Mouse (Mus musculus) midbrain, embryonic 14.5 days (tissue): Measurements from ENCODE around the gene Adgrg6. TPM values are rescaled to one million over a fixed set of nuclear protein-coding genes. Genes with fewer than 3 reads are reported as not detected.

ENCODE experiments used
- ATAC-seq: fragments of 200-750 bp; cut with Nextera tagmentation; 2 replicates; pipeline ENCODE4 v1.8.0; 2017; ENCODE audit warnings: moderate number of reproducible peaks, moderate library complexity; ENCODE audit not compliant: low FRiP score, low TSS enrichment
- DNase-seq: peaks from one replicate; pipeline ENCODE4 v3.0.0-alpha.2; 2015
- H3K27ac ChIP-seq: fragments of 300-500 bp; sonication (generic); replicated peaks from 2 replicates; pipeline ENCODE4 v1.5.1; 2014; ENCODE audit warnings: mild to moderate bottlenecking, low read depth, low read length, moderate library complexity
- H3K27me3 ChIP-seq: fragments of 300-500 bp; sonication (generic); 2 replicates; pipeline ENCODE4 v1.6.1; 2014; ENCODE audit warnings: low read length, control low read depth, mixed read lengths; ENCODE audit not compliant: control insufficient read depth, insufficient read depth
- H3K36me3 ChIP-seq: fragments of 300-500 bp; sonication (generic); 2 replicates; pipeline ENCODE4 v1.6.1; 2014; ENCODE audit warnings: low read length, control low read depth; ENCODE audit not compliant: control insufficient read depth, insufficient read depth
- H3K4me1 ChIP-seq: fragments of 300-500 bp; sonication (generic); 2 replicates; pipeline ENCODE4 v1.6.1; 2014; ENCODE audit warnings: mild to moderate bottlenecking, antibody characterized with exemption, low read length, control low read depth; ENCODE audit not compliant: control insufficient read depth, insufficient read depth
- H3K4me2 ChIP-seq: fragments of 300-500 bp; sonication (generic); 2 replicates; pipeline ENCODE4 v1.6.1; 2014; ENCODE audit warnings: mild to moderate bottlenecking, low read length, moderate library complexity
- H3K4me3 ChIP-seq: fragments of 300-500 bp; sonication (generic); replicated peaks from 2 replicates; pipeline ENCODE4 v1.5.1; 2014; ENCODE audit warnings: low read depth, low read length
- H3K9ac ChIP-seq: fragments of 300-500 bp; sonication (generic); replicated peaks from 2 replicates; pipeline ENCODE4 v1.6.1; 2014; ENCODE audit warnings: mild to moderate bottlenecking, low read length, moderate library complexity
- H3K9me3 ChIP-seq: fragments of 300-500 bp; sonication (generic); 2 replicates; pipeline ENCODE4 v1.6.1; 2016; ENCODE audit warnings: low read length, control low read depth, mixed read lengths; ENCODE audit not compliant: control insufficient read depth
- WGBS: fragments of 180-500 bp; shearing (Covaris S2); extraction: QIAGEN DNeasy Blood & Tissue Kit; methylation state at CpG from one replicate; pipeline ENCODE4 v1.1.7; 2014; 5-methylcytosine and 5-hydroxymethylcytosine counted together
- polyA plus RNA-seq: library from polyadenylated mRNA; unstranded; fragments of >200 nt; fragmentation: Nextera tagmentation; extraction: Ambion mirVana; gene quantifications from 2 replicates; pipeline ENCODE4 v1.2.1, GENCODE M21; 2014

The Adgrg6 gene
- polyA plus RNA-seq, 1 experiment from 2014 or later = 2.0 TPM

DNA sequence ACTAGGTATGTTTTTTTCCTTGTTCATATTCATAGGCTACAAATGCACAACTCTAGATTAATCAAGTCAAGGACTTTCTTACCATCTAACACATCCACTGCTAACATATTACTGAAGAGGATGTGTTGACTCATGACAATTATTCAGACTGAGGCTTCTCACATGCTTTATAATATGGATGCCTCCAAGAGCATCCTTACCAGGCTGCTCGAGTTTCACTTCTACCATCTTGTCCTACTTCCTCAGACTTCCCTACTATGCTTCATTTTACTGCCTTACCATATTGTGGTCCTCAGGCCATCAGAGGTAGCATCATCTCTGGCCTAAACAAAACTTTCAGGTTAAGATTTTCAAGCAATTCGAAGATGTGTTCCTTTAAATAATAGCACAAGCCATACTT is 69.8 kb downstream of the Adgrg6 start:
- Histone ChIP-seq H3K36me3 (no peaks in the 10 kb centered on the region), H3K9me3 (no peaks in the 10 kb centered on the region), H3K4me2 (no peak overlapping the region), H3K4me1 (no peaks in the 10 kb centered on the region), H3K9ac (no peak overlapping the region), H3K27me3 (no peaks in the 10 kb centered on the region), H3K27ac (no peak overlapping the region), H3K4me3 (no peak overlapping the region)
- DNase-seq (no peak), ATAC-seq (no peak)
- WGBS = 87% methylated on average over 2 of the region's 2 CpGs

DNA sequence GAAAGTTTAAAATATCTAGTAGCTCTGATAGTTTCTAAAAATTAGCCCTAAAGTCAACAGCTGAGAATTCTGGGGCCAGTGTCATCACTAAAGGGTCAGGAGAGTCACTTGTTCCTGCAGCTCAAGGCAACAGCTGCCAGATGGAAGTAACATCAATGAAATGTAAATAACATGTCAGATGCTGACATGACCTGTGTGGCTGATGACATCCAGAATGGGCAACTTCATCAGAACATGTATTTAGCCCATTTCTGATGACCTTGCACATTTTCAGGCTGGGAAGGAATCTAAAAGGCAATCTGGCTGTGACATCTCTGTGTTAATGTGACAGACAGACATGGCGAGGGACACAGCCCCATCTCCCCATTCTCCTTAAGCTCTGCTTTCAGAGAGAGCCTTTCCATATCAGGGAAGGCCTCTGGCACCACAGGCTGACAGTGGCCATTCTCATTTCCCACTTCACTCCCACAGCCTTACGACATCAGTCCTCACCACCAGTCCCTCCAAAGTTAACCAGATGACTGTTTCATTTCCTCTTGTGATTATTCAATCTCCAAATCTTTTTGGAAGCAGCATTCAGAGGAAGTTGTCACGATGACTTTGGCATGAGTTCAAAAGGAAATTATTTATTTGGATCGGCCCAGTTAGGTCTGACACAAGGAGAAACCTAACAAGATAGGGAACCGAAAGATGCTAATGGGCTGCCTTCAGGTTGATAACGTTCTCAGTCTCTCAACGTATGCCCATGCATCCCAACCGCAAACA is 70.7 kb downstream of the Adgrg6 start:
- no peak overlapping the region for H3K4me2 ChIP-seq
- H3K4me3 ChIP-seq = no peak overlapping the region
- no peaks in the 10 kb centered on the region for H3K4me1 ChIP-seq
- H3K27me3 ChIP-seq = no peaks in the 10 kb centered on the region
- WGBS = 86% methylated on average over 8 of the region's 8 CpGs
- no peaks in the 10 kb centered on the region for H3K36me3 ChIP-seq
- no peak for ATAC-seq
- H3K27ac ChIP-seq = no peak overlapping the region
- H3K9me3 ChIP-seq = no peaks in the 10 kb centered on the region
- no peak overlapping the region for H3K9ac ChIP-seq
- no peak for DNase-seq

GRCm38 (mm10) chr10:14471039-14471550 is 74.4 kb downstream of the Adgrg6 start:
- peak; percentile 5 for DNase-seq
- no peaks in the 10 kb centered on the region for H3K9me3 ChIP-seq
- H3K4me3 ChIP-seq = no peak overlapping the region
- no peaks in the 10 kb centered on the region for H3K36me3 ChIP-seq
- no peak overlapping the region for H3K9ac ChIP-seq
- no peaks in the 10 kb centered on the region for H3K4me1 ChIP-seq
- ATAC-seq = no peak
- H3K27me3 ChIP-seq = no peaks in the 10 kb centered on the region
- 37% methylated on average over 5 of the region's 5 CpGs for WGBS
- H3K27ac ChIP-seq = no peak overlapping the region
- no peak overlapping the region for H3K4me2 ChIP-seq

DNA sequence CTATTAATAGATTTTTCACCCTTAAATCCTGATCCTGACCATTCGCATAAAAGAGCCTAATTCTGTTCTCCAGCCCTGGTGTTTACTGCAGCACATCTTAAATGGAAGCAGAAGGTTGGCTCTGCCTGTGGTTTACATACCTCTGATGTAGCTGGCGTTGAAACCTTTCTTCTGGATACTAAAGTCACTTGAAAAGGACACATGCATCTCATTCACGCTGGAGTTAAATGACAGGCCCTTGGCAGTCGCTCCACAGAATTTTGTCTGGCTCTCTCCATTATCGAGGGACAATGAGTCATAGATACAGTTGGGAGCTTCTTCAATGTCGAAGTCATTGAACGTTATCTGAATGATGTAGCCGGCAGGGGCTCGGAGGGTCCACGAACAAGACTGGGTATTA is 76.8 kb downstream of the Adgrg6 start:
- ATAC-seq (no peak), DNase-seq (no peak)
- Histone ChIP-seq H3K27me3 (no peaks in the 10 kb centered on the region), H3K27ac (no peak overlapping the region), H3K9ac (no peak overlapping the region), H3K9me3 (no peaks in the 10 kb centered on the region), H3K4me1 (no peaks in the 10 kb centered on the region), H3K4me3 (no peak overlapping the region), H3K4me2 (no peak overlapping the region), H3K36me3 (no peaks in the 10 kb centered on the region)
- 90% methylated on average over 10 of the region's 10 CpGs for WGBS

DNA sequence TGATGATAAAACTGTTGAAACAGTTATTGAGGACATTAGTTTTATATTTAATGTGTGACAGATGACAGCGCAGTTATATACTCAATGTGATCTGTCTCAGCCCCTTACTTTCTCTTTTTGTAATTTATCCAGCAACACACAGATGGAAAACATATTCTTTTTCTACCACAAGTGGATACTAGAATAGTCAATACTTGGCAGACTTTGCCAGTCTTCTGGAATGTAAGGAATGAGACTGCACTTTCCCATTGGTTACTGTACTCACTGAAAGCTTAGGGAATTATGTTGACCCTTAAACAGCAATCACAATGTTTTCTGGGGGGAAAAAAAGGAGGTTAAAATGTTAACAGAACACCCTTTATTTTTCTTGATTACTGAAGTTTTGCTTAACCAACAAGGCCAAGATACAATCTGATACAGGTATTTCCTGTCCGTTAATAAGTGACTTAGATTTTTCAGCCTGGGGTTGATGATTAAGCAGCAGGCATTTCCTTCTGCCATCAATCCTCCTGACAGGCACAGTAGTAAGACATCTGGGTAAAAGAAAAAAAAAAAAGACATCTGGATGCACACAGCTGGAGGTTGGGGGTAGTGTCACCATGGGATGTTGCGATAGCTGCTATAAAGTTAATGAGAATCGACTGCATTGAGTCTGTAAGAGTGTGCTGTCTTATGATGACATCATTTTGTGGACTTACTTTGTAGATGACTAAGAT is 81.5 kb downstream of the Adgrg6 start:
- ATAC-seq (no peak), DNase-seq (no peak)
- H3K9ac ChIP-seq = no peak overlapping the region
- no peaks in the 10 kb centered on the region for H3K36me3 ChIP-seq
- H3K4me2 ChIP-seq = no peak overlapping the region
- WGBS = 90% methylated on average over 4 of the region's 4 CpGs
- no peak overlapping the region for H3K27ac ChIP-seq
- no peaks in the 10 kb centered on the region for H3K9me3 ChIP-seq
- no peaks in the 10 kb centered on the region for H3K4me1 ChIP-seq
- H3K4me3 ChIP-seq = no peak overlapping the region
- H3K27me3 ChIP-seq = no peaks in the 10 kb centered on the region

DNA sequence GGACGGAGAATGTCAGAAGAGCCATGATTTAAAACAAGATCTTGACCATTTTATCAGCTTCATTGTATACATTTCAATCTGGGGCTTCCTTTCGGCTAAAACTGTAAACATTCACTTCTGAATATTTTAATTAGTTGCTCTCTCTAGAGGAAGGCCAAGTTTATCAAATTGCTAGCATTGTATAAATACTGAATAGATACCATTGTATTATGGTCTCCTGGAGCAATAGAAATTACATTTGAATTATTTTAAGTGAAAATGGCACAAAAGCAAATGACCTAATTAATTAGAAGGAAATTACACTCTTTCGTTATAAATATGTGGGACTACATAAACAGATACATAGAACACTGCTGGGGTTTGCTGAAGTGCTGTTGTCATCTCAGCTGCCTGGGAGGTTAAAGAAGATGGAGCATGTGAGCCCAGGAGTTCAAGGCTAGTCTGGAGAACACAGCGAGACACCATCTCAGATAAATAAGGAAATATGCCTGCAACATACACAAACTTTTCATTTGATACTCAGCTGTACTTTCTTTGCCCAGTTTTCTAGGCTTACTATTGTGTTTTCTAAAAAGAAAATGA is 84.4 kb downstream of the Adgrg6 start:
- H3K9ac ChIP-seq = no peak overlapping the region
- H3K4me2 ChIP-seq = no peak overlapping the region
- no peaks in the 10 kb centered on the region for H3K4me1 ChIP-seq
- no peak overlapping the region for H3K27ac ChIP-seq
- DNase-seq = no peak
- no peak for ATAC-seq
- 94% methylated on average over 4 of the region's 4 CpGs for WGBS
- H3K27me3 ChIP-seq = no peaks in the 10 kb centered on the region
- no peak overlapping the region for H3K4me3 ChIP-seq
- no peaks in the 10 kb centered on the region for H3K36me3 ChIP-seq
- H3K9me3 ChIP-seq = no peaks in the 10 kb centered on the region

- Histone ChIP-seq H3K4me2 (no peak overlapping the region), H3K4me3 (no peak overlapping the region), H3K9me3 (no peaks in the 10 kb centered on the region), H3K4me1 (no peaks in the 10 kb centered on the region), H3K27me3 (no peaks in the 10 kb centered on the region), H3K36me3 (no peaks in the 10 kb centered on the region), H3K27ac (no peak overlapping the region), H3K9ac (no peak overlapping the region)
- DNase-seq (no peak), ATAC-seq (no peak)
- 69% methylated on average over 5 of the region's 5 CpGs for WGBS
These were observed 85.1 kb downstream of the Adgrg6 start for GRCm38 (mm10) chr10:14460252-14460932.

DNA sequence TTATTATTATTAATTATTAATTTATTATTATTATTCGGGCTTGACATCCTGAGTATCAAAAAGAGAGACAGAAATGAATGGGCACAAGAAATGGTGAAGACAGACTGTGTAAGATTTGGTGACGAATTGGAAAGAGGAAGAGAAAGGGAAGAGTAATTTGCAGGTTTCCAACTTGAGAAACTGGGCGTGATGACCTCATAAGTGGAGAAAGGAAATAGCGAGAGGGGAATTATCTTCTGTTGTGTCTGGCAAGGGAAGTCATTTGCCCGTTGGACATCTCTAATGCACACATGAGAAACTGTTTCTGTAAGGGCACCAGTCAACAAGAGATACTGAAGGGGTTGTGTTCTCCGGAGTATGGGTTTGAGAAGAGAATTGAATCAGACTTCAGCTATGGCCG is 85.6 kb downstream of the Adgrg6 start:
- Histone ChIP-seq H3K4me2 (no peak overlapping the region), H3K4me1 (no peaks in the 10 kb centered on the region), H3K27me3 (no peaks in the 10 kb centered on the region), H3K9me3 (no peaks in the 10 kb centered on the region), H3K4me3 (no peak overlapping the region), H3K27ac (no peak overlapping the region), H3K36me3 (no peaks in the 10 kb centered on the region), H3K9ac (no peak overlapping the region)
- WGBS = 86% methylated on average over 7 of the region's 7 CpGs
- ATAC-seq = no peak
- no peak for DNase-seq
